Mouse (Mus musculus) c-Kit-positive CD71-positive TER-119-positive erythroid progenitor cells, embryonic 14.5 days (primary cell): ENCODE data around the gene Plekha5.
"Not testable (repeated sequence)": the region's sequence is repeated elsewhere in the genome, so short reads cannot be mapped to it uniquely, and the experiment has no call there.

Experiments
- DNase-seq: peaks from one replicate; pipeline ENCODE4 v3.0.0-alpha.2; 2013; ENCODE audit warnings: low spot score

Gene Plekha5

GRCm38 (mm10) chr6:140523600-140523999 is 99.7 kb downstream of the Plekha5 start:
- no peak for DNase-seq

- no peak for DNase-seq
Observed at GRCm38 (mm10) chr6:140528414-140528813, 104.6 kb downstream of the Plekha5 start.

DNA sequence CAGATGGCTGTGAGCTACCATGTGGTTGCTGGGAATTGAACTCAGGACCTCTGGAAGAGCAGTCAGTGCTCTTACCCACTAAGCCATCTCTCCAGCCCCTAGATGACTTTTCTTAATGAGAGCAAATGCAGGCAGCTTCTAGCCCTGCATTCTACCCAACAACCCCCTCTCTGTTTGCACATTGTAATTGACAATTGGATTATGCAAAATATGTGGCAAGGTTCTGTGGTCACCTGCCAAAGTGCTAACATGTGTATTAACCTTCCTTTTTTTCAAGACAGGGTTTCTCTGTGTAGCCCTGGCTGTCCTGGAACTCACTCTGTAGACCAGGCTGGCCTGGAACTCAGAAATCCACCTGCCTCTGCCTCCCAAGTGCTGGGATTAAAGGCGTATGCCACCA is 109.0 kb downstream of the Plekha5 start:
- DNase-seq, result not testable (repeated sequence)

- DNase-seq, result no peak
Observed at GRCm38 (mm10) chr6:140533606-140534005, 109.8 kb downstream of the Plekha5 start.

DNA sequence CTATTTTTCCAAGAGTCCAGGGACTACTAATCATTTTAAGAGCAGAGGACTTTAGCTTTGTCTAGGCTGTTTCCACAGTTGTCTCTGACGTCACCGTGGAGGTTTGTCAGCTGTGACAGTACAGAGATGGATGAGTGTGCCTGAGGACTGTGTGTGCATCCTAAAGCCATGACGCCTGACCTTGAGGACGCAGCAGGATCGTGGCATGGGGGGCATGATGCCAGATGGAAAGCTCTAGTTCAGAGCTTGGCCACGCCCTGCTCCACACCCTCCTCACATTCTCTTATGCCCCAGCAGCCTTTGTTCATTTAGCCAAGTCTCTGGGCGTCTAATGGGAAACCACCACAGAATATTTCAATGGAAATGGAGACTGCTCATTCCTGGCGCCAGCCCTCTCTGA is 111.7 kb downstream of the Plekha5 start:
- DNase-seq, result no peak

DNA sequence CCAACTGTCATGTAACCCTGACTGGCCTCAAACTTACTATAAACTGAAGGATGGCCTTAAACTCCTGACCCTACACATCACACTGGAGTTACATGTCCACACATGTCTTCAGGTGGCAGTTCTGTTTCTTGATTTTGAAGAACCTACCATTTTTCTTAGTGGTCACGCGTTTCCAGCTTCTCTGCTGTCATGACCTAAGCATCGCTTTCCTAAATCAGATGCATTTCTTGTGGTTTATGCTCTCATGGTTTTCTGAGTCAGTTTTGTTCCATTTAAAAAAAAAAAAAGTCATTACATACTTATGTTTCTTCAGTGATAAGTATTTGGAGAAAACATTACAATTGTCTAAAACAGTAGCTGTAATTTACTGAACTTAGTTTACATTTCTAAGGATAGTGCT is 118.1 kb downstream of the Plekha5 start:
- DNase-seq, result no peak

- DNase-seq, result no peak
Observed at GRCm38 (mm10) chr6:140543005-140543794, 119.3 kb downstream of the Plekha5 start.

DNA sequence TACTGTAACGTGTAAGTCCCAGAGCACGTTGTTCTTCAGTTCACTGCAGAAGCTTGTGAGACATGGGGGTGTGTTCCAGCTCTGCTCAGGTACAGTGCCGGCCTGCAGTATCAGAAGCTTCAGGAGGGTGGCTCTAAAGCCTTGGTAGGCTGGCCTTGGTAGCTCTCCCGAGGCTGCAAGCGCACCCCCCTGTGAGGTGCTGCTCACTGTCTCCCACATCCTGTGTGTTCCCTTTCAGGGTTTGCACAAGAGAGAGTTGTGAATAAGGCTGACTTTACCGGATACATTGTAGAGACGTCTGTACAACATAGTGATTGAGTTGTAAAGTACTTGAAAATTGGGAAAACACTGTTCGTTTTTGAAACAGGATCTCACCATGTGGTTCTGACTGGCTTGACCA is 122.2 kb downstream of the Plekha5 start:
- DNase-seq, result no peak

- no peak for DNase-seq
Observed at GRCm38 (mm10) chr6:140546648-140547201, 122.9 kb downstream of the Plekha5 start.

DNA sequence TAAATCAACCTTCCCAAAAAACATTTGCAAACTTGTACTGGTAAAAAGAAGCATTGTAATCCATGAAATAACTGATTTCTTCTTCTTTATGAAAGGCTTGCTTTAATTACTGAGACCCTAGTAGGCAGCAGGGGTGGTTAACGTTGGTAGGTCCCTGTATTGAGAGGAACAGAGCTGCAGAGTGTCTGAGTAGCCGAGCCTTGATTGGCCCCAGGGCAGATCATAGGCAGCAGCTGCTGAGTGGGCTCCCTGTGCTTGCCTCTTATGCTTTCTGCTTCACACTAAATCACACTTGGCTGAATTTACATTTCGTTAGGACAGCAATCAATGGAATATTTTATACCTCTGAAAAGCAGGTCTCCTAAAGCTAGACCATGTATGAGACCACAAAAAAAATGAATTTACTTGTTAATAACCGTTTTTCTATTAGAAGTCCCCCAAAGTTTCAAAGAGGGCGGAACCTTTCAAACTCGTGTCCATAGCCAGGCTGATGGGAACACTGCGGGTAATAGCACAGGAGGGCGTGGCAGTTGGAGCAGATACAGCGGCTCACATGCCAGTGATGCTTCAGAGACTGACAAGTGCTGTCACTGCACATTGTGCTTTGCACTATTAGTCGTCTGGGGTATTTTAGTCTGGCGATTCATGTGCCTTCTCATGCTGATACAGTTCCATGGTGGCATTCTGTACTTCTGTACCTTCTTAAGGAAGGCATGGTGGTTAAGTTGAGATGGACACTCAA is 123.5 kb downstream of the Plekha5 start:
- no peak for DNase-seq

DNA sequence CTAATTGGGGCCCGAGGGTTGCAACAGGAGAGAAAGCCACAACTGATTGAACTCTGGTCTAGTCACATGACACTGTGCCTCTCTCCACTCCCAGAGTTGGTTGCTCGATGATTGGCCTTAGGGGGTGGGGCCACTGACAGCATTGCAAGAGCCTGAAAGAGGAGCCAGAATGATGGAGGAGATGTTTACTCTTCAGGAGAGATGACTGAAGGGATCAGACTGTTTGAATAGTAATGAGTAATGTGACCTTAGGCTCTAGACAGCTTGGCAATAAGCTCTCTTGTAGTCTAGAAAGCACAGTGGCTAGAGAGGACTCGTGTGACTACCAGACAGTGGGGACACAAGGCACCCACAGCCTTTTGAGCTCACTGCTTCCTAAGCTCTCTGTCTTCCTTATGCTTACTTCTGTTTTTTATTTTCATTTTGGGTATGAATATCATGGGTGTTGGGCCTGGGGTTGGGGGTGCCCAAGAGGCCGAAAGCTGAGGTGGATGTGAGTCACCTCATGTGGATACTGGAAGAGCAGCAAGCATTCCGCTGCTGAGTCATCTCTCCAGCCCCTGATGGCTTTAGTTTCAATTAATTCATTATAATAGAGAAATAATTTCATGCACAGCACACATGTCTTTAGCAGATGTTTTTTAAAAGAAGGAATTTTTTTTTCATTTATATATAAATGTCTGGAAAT is 124.4 kb downstream of the Plekha5 start:
- DNase-seq, result no peak

- DNase-seq, result no peak
Observed at GRCm38 (mm10) chr6:140550741-140551140, 126.9 kb downstream of the Plekha5 start.

GRCm38 (mm10) chr6:140554261-140554660 is 130.4 kb downstream of the Plekha5 start:
- DNase-seq, result no peak

DNA sequence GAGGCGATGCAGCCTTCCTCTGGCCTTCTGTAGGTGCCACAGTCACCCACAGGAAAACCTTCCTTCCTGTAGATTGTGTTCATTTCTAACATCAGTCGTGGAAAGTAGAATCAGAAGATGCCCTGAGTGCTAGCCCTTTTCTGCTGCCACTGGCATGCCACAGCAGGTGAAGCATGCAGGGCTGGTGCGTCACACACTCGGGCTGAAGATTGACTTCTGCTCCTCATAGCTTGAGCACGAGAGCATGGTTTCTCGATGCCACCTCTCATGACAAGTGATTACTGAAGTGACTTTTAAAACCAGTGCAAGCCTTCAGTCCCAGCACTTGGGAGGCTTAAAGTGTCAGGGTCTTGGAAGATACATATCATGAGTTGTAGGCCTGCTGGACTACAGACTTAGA is 135.6 kb downstream of the Plekha5 start:
- no peak for DNase-seq

- no peak for DNase-seq
Observed at GRCm38 (mm10) chr6:140561151-140561916, 137.5 kb downstream of the Plekha5 start.

DNA sequence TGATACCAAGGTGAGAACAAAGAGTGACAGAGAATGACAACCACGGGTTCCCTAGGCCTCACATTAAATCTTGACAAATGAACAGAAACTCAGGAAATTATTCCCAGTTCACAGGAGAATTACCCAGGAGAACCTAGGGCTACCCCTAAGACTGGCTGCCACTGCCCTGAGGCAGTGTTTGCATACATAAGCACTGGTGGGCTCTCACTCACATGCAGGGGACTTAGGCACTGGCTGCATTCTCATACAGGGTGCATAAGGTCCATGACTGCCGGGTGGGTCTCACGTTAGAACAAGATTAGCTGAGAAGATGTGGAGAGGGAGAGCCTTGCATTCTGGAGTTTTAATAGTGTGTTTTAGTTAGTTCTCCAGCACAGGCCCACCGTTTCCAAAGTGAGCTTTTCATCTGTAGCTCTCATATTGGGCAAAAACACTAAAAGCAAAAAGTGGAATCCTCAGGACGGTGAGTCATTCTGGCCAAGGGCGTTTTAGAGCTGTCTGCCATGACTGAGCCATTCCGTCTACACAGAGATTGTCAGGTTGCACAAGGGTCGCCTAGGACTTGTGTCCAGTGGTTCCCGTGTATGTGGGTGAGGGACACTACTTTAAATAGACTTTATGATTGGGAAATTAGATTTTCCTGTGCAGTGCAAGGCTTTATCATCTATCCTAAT is 138.2 kb downstream of the Plekha5 start:
- DNase-seq, result no peak

DNA sequence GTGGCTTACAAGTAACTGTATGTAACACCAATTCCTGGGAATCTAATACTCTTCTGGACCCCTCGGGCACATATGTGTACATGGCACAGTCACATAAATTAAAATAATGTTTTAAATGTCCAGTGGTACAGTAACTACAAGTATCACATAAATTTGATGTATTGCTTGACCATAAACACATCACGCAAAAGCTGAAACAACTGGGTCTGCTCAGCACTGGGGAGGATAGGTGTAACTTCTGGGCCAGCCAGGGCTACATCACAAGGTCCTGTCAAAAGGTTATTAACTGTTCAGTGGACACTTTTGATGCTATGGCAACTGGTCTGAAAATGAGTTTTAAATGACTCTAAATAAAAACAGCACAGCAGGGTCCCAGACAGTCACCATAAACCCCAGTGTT is 143.3 kb downstream of the Plekha5 start:
- DNase-seq, result no peak

DNA sequence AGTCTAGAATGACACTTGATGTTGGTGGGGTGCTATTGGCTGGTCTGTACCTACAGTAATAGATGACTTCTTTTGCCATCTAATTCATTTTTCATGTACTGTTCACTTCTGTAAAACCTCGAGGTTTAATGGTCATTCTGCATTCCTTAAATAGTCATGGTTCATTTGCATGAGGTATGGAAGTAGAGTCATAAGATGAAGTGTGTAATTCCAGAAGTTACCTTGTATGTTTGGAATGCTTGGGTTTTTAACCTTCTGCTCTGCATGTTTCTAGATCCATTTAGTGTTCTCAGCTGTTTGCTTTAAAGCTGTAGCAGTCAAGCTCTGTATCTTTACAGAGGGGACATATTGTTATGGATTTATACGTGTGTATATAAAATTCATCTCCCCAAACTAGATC is 144.0 kb downstream of the Plekha5 start:
- DNase-seq, result no peak

GRCm38 (mm10) chr6:140570152-140570551 is 146.3 kb downstream of the Plekha5 start:
- no peak for DNase-seq

DNA sequence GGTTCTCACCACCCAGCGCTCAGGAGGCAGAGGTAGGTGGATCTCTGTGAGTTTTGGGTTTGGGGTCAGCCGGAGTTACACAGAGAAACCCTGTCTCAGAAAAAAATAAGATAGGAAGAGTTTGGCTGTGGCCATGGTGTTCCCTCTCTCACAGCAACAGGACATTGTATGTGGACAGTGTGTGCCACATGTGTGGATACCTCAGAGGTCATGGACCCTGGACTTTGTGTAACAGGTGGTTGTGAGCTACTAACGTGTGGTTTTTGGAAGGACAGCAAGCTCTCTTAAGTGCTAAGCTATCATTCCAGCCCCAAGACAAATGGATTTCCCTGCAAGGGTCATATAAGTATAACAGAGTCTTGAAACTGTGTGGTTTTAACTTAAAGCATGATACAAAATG is 151.1 kb downstream of the Plekha5 start:
- DNase-seq, result no peak

DNA sequence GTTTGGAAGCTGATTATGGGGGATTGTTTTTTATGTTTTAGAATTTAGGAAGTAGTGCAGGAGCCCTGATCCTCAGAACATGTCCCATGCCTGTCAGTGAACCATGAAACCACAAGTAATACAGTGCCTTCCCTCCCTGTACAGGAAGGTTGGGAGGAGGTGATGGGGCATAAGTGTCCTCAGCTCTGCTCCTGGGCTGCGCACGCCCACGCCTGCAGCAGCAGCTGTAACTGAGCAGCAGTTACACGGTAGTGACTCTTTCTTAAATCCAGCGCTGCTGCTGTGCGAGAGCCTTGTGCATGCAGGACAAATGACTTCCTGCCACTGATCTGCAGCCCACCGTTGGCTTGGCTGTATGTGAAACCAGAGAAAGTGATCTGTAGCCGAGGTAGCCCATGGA is 152.3 kb downstream of the Plekha5 start:
- no peak for DNase-seq
